Mouse (Mus musculus) testis, adult 2 months (tissue): ENCODE data around the gene Mrps27. TPM values are rescaled to one million over a fixed set of nuclear protein-coding genes. Genes with fewer than 3 reads are reported as not detected.

Experiments used
- H3K27ac ChIP-seq: fragments of 200-500 bp; 2 replicates; pipeline ENCODE4 v1.5.1; 2012; ENCODE audit warnings: low read depth, low read length; ENCODE audit not compliant: control insufficient read depth, insufficient read depth
- H3K27me3 ChIP-seq: fragments of 200-500 bp; 2 replicates; pipeline ENCODE4 v1.6.1; 2012; ENCODE audit warnings: mild to moderate bottlenecking, low read length, moderate library complexity; ENCODE audit not compliant: control insufficient read depth, insufficient read depth
- H3K36me3 ChIP-seq: fragments of 200-500 bp; 2 replicates; pipeline ENCODE4 v1.6.1; 2012; ENCODE audit warnings: mild to moderate bottlenecking, low read length; ENCODE audit not compliant: control insufficient read depth, insufficient read depth
- H3K4me1 ChIP-seq: fragments of 200-500 bp; 2 replicates; pipeline ENCODE4 v1.6.1; 2012; ENCODE audit warnings: low read length; ENCODE audit not compliant: control insufficient read depth, insufficient read depth
- H3K4me3 ChIP-seq: fragments of 200-500 bp; 2 replicates; pipeline ENCODE4 v1.5.1; 2012; ENCODE audit warnings: low read depth, mild to moderate bottlenecking, low read length, moderate library complexity, mixed read lengths; ENCODE audit not compliant: control insufficient read depth
- CTCF ChIP-seq: fragments of 200-500 bp; IDR thresholded peaks from 2 replicates; pipeline ENCODE4 v1.5.1; 2012; ENCODE audit warnings: low read depth, mild to moderate bottlenecking, inconsistent platforms, low read length, moderate library complexity; ENCODE audit not compliant: control insufficient read depth, insufficient read depth, insufficient replicate concordance
- POLR2A ChIP-seq: fragments of 200-500 bp; IDR thresholded peaks from 2 replicates; pipeline ENCODE4 v1.6.1; 2012; ENCODE audit warnings: low read depth, mild to moderate bottlenecking, inconsistent platforms, low read length, moderate library complexity; ENCODE audit not compliant: control insufficient read depth
- polyA plus RNA-seq: library from polyadenylated mRNA; depleted of rRNA; stranded (reverse); fragments of >200 nt; gene quantifications from 2 replicates; pipeline ENCODE4 v1.2.3, GENCODE M21; 2012

Mrps27 gene
- polyA plus RNA-seq, 1 experiment = 8.5 TPM

DNA sequence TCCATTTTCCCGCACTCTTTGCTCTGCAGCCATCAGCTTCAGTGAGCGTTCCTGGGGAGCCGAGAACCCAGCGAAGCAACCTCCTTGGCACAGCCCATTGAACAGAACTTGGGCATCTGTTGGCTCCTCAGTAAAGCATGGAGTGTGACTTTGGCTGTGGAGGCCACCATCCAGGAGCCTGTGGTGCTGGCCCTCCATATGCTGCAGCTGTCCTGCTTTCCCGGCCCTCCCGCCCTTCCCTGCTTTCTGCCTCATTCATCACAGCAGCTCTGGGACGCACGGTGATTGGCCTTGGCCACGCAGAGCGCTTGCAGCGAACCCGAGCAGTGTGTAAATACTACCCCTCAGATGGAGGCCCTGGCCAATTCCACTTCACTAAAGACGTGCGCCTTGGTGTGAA, 14.3 kb downstream of the Mrps27 start:
- Histone ChIP-seq H3K4me3 (no peak overlapping the region), H3K4me1 (no peaks in the 10 kb centered on the region; the same call in 1 of the 2 replicates), H3K36me3 (no peaks in the 10 kb centered on the region), H3K27me3 (no peaks in the 10 kb centered on the region), H3K27ac (no peak overlapping the region)
- TF ChIP-seq POLR2A (no peak), CTCF (no peak)

DNA sequence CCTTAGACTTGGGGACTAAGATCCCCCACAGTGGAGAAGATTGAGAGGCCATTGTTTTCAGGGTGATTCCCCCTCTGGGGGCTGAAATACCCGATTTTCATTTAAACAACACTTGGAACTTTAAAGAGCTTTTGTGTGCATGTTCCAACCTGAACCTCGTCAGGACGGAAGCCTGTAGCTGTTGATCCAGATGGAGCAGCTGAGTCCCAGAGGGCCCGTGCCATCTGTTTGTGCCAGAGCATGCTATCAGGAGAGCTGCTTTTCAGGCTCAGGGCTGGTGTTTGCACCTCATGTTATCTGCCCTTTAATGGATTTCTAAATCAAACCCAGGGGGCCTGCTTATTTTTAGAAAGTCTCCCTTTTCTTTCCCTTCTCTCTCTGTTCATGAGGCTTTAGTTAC, 19.3 kb downstream of the Mrps27 start:
- H3K4me1 ChIP-seq = no peaks in the 10 kb centered on the region
- no peak for TF ChIP-seq POLR2A
- no peak for TF ChIP-seq CTCF
- H3K27ac ChIP-seq = no peak overlapping the region
- no peak overlapping the region for H3K4me3 ChIP-seq
- no peaks in the 10 kb centered on the region; the same call in 1 of the 2 replicates for H3K36me3 ChIP-seq
- H3K27me3 ChIP-seq = no peaks in the 10 kb centered on the region

DNA sequence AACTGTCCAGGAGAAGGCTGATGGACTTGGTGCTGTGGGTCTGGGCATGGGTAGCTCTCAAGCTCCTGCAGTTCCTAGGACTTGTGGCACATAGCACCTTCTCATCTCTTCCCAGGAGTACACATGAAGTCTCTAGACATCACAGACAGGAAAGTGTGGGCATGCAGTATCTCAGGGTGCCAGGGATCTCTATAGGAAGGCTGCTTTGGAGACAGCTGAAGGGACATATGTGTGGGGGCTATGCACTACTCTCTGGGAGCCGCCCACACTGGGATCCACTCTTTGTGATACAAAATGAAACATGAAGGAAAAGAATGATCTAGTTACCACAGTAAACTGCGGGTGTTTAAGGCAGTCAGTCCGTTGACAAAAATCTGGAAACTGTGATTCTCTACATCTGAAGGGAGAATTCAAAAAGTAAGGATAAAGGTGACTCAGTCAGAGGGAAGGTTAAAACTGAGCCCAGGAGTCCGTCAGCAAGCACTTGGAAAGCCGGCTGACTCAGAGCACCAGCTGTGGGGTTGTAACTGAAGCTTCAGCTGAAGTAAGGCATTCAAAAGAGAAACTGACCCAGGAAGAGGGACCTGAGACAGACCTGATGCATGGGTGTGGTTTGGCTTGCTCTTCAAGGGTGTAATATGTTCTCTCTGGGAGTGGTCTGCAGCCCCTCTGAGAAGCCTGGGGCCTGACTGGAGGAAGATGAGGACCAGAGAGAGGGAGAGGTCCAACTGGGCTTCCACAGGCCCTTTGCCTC, 22.0 kb downstream of the Mrps27 start:
- no peak for TF ChIP-seq CTCF
- H3K4me1 ChIP-seq = no peaks in the 10 kb centered on the region
- no peak overlapping the region for H3K27ac ChIP-seq
- no peaks in the 10 kb centered on the region for H3K27me3 ChIP-seq
- no peaks in the 10 kb centered on the region; the same call in 1 of the 2 replicates for H3K36me3 ChIP-seq
- no peak overlapping the region for H3K4me3 ChIP-seq

DNA sequence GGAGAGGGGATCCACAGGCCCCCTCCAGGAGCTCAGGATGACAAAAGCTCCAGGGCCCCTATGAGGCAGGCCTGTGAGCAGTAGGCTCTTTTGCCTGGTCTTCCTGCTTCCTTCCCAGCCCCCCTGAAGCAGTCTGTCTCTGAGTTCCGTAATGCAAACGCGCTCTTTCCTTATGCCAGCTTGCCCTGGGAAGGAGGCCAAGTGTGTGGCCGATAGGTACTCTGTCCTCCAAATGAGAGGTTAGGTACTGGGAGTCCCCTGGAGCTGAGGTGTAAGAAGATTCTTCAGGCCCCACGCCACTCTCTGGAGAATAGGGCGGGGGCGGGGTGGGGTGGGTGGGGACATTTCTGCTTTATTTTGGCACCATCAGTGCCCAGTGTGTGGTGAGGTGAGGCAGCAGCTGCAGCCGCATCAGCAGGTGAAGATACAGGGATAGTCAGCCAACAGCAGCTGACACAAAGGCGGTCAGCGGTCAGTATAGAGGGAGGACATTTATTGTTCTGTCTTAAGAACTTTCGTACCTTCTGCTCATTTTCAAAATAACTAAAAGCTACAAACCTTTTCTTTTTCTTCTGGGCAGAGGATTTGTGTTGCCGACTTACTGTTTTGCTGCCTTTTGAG, 23.1 kb downstream of the Mrps27 start:
- no peaks in the 10 kb centered on the region for H3K27me3 ChIP-seq
- H3K36me3 ChIP-seq = no peaks in the 10 kb centered on the region; the same call in 1 of the 2 replicates
- H3K4me3 ChIP-seq = no peak overlapping the region
- no peak overlapping the region for H3K27ac ChIP-seq
- no peaks in the 10 kb centered on the region for H3K4me1 ChIP-seq
- TF ChIP-seq CTCF = no peak
- TF ChIP-seq POLR2A = no peak

DNA sequence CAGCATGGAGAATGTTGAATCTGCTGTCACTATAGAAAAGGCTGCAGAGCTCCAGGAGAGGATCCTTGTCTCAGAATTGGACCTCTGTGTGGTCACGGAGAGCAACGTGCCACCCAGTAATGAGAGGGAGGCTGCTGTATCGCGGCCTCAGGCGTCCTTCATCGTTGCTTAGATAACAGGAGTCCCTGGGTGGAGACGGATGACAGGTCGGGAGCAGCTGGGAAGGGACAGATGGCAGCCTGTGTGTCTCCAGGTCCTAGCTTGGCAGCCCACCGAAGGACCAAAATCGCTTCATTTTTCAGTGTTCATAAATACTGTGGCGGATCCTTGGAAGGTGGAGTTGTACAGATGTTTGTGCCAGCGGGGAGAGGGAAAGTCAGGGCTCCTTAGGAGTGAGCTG, 24.5 kb downstream of the Mrps27 start:
- Histone ChIP-seq H3K4me3 (no peak overlapping the region), H3K27ac (no peak overlapping the region), H3K4me1 (no peaks in the 10 kb centered on the region), H3K27me3 (no peaks in the 10 kb centered on the region), H3K36me3 (no peaks in the 10 kb centered on the region)
- no peak for TF ChIP-seq POLR2A
- no peak for TF ChIP-seq CTCF

DNA sequence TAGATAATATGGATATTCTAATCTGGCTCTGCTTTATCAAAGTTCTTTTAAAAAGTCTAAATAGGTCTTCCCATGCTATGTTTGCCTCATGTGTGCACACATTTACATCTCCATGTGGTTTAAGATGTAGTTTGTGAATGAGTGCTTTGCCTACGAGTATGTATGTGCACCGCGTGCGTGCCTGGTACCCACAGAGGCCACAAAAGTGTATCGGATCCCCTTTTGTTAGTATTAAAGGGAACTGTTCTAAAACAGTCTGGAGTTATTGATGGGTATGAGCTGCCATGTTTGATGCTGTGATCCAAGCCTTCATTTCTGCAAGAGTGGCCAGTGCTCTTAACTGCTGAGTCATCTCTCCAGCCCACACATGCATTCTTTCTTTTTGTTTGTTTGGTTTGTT, 26.7 kb downstream of the Mrps27 start:
- TF ChIP-seq CTCF = no peak
- no peak for TF ChIP-seq POLR2A
- no peak overlapping the region for H3K27ac ChIP-seq
- no peak overlapping the region for H3K4me3 ChIP-seq
- H3K4me1 ChIP-seq = no peaks in the 10 kb centered on the region
- no peaks in the 10 kb centered on the region for H3K36me3 ChIP-seq
- H3K27me3 ChIP-seq = no peaks in the 10 kb centered on the region

DNA sequence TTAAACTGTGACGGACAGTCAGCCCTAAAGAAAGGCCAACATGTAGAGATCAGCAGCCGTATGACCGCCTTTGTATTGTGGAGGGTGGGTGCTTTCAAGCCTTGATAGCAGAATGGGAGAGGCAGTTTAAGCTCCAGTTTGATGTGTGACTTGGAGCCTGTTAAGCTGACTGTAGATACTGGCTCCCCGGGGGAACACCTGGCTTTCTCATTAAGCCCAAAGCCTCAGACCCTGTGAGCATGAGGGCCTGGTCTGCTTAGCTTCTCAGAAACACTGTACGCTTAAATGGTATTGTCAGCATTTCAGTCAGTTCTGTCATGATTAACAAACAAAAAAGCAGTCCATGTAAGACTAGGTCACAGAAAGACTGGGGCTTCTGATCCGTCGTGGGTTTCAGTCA, 29.1 kb downstream of the Mrps27 start:
- Histone ChIP-seq H3K4me3 (no peak overlapping the region), H3K36me3 (no peaks in the 10 kb centered on the region), H3K4me1 (no peaks in the 10 kb centered on the region), H3K27me3 (no peaks in the 10 kb centered on the region), H3K27ac (no peak overlapping the region)
- TF ChIP-seq CTCF (no peak), POLR2A (no peak)
